Mouse (Mus musculus) urinary bladder, adult 18-20 months (tissue): Measurements from ENCODE around the gene Rtbdn.
"Not testable (repeated sequence)": the region's sequence is repeated elsewhere in the genome, so short reads cannot be mapped to it uniquely, and the experiment has no call there.

Source experiments
- DNase-seq, 2 experiments: peaks; one replicate each; pipeline ENCODE4 v3.0.0; 2022; ENCODE audit warnings: low spot score in 2 of 2, mixed read lengths in 2 of 2

Rtbdn gene

DNA sequence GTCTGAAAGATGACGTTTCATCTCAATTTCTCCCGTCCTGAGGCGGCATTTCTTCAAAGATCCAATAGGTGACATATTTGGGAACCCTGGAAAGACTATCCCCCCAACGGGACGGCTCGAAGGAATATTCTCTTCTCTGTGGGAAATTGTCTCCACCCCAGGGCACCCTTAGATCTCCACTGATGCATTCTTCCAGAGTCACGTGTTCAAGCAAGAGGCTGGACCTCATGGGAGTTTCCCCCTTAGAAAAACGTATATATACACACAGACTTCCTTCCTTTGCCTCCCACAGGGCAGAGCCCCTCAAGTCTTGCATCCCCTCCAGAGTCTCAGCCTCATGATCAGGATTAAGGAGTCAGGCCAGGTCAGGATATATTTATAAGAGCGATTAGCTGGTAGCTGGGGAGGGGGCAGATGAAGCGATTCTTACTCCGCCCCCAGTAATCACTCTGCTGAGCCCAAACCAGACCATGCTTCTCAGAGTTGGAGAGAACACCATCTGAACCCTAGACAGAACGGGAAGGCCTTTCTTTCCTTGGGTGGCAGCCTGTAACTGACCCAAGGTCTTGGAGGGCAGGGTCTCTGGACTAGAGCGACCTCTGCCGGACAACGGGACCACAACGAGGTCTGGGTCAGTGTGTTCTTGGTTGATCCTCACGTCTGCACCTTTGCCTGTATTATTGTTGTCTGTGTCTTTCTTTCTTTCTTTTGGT lies at the start of gene Rtbdn:
Rtbdn (plus strand) TSS at position 464 of the 713 bp plus-strand sequence.
- DNase-seq, result no peak

DNA sequence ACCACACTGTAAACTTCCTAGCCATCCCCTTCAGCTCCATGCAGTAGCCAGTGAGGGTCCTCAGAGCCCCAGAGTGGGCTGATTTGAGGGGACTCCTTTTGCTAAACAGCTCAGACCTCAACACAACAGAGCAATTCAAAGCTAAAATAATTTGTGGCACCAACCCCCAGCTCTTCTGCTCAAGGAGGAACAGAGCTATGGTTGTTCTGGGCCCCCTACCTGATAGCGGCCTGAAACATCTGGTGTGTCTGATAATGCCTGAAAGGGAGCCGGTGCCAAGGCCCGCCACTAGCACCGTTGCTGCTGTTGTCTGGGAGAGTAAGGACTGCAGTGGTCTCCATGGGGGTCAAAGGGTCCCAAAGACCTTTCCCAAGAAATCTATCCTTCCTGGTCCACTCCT lies 45.7 kb upstream of the Rtbdn start:
- no peak for DNase-seq

DNA sequence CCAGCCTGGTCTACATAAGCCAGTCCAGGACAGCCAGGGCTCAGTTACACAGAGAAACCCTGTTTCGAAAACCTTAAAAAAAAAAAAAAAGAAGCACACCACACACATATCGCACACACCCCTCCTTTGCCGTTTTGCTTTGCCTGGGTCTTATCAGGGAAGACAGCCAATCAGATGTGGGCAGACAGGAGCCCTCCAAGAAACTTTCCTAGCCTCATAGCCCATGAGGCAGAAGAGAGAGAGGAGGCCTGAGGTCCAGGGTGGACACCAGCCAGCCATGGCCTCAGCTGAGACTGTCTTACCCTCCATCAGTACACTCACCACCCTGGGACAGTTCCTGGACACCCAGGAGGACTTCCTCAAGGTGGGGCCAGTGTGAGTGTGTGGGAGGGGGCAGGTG lies 45.0 kb upstream of the Rtbdn start, which contains the start of gene Klf1:
Klf1 (plus strand) TSS at position 177 of the 400 bp plus-strand sequence.
- DNase-seq, result no peak

DNA sequence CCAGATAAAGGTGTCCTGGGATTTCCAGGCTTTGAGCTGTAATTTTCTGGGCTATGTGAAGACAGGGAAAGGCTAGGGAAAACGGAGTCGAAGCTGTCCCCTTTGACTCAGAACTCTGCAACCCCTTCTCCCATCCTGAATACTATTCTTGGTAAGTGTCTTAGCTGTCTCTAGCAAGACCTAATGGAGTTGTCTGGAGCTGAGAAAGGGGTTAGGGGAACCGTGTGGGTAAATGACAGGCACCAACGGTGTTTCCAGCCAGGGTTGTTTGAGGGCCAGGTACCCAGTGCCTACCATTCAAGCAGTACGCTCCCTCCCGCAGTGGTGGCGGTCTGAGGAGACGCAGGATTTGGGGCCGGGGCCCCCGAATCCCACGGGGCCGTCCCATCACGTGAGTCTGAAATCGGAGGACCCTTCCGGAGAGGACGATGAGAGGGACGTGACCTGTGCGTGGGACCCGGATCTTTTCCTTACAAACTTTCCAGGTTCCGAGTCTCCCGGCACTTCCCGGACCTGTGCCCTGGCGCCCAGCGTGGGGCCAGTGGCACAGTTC lies 44.3 kb upstream of the Rtbdn start:
- DNase-seq, result no peak

DNA sequence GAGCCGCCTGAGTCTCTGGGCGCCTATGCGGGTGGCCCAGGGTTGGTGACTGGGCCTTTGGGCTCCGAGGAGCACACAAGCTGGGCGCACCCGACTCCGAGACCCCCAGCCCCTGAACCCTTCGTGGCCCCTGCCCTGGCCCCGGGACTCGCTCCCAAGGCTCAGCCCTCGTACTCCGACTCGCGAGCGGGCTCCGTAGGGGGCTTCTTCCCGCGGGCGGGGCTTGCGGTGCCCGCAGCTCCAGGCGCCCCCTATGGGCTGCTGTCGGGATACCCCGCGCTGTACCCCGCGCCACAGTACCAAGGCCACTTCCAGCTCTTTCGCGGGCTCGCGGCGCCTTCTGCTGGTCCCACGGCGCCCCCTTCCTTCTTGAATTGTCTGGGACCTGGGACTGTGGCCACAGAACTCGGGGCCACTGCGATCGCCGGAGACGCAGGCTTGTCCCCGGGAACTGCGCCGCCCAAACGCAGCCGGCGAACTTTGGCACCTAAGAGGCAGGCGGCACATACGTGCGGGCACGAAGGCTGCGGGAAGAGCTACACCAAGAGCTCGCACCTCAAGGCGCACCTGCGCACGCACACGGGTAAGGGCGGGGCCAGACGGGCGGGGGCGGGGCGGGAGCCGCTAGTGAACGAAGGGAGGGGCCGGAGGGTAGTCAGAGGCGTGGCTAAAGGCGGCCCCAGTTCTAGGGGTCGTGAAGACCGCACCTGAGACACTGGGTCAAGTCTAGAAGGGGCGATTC lies 43.7 kb upstream of the Rtbdn start:
- DNase-seq, result peak; percentile 82 to 88

DNA sequence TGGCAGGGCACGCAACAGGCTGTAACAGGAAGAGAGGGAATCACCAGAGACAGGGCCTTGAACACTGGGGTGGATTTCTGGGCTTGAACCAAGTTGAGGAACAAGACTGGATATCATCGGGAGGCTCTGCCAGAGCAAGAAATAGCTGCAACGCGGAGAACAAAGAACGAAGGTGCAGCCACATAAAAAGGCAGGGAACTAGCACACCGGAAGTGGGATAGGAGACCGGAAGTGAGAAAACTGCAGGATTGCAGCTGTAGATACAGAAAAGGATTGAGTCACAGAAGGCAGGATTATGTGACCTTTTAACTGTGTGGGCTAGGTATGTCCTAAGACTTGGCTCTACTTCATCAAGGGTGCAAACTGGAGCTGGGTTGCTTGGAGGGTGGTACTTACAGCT lies 42.4 kb upstream of the Rtbdn start:
- DNase-seq, result no peak

DNA sequence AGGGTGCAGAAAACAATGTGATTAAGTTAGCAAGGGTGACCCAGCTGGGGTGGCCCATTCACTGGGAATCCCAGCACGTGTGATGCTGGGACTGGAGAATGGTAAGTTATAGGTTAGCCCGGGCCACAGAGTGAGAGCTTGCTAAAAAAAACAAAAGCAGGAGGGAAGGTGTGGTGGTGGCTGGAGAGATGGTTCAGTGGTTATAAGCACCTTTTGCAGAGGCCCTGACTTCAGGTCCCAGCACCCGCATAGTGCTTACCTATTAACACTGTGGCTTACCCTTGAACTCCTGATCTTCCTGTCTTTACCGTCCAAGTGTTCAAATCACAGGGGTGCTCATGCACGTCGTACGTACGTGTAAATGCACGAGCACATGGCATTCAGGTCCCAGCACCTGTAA lies 39.8 kb upstream of the Rtbdn start:
- DNase-seq, result no peak

DNA sequence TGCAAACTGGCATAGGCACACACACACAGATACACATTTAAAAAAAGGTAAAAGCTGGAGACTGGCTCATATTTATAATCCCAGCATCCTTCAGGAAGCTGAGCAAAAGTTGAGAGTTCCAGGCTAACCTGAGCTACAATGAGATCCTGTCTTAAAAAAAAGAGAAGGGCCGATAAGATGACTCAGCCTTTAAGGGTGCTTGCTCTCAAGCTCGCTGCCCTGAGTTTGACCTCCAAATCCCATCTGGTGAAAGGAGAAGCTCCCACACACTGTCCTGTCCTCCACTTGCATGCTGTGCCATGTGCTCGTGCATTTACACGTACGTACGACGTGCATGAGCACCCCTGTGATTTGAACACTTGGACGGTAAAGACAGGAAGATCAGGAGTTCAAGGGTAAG lies 39.3 kb upstream of the Rtbdn start:
- no peak for DNase-seq

DNA sequence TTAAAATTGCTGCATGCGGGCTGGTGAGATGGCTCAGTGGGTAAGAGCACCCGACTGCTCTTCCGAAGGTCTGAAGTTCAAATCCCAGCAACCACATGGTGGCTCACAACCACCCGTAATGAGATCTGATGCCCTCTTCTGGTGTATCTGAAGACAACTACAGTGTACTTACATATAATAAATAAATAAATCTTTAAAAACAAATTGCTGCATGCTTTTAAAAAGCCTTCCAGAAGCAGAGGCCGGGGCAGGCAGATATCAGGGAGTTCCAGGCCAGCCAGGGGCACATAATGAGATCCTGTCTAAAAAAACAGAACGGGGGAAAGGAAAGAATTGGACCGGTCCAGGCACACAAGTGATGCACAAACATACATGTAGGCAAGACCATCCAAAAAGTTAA lies 38.8 kb upstream of the Rtbdn start:
- not testable (repeated sequence) for DNase-seq

DNA sequence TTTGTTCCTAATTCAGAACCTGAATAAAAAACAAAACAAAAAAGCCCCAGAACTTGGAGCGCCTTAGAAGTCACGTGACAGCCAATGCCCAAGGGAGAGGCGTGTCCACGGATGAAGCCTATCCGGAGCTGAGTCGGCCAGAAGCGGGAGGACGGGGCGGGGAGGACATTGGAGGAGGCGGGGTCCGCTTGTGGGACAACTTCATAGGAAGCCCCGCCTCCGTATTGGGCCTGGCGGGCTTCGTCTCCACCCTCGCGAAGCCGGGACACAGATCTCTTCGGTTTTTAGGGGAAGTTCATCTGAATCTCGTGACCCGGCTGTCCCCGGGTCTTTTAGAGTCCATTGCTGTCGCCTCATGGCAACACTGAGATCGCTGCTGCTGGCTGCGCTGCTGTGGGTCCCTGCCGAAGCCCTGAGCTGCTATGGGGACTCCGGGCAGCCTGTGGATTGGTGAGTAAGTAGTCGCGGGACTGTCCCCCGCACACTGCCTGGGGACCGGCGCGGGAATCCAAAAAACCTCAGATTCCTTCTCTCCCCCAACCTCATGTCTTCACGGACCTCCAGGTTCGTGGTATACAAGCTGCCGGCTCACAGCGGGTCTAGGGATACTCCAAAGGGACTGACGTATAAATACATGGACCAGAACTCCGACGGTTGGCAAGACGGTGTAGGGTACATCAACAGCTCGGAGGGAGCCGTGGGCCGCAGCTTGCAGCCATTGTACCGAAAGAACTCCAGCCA lies 38.2 kb upstream of the Rtbdn start, which contains the start of gene Dnase2a:
Dnase2a (plus strand) TSS at position 140 of the 741 bp plus-strand sequence.
- DNase-seq, result peak; percentile 92 to 95

DNA sequence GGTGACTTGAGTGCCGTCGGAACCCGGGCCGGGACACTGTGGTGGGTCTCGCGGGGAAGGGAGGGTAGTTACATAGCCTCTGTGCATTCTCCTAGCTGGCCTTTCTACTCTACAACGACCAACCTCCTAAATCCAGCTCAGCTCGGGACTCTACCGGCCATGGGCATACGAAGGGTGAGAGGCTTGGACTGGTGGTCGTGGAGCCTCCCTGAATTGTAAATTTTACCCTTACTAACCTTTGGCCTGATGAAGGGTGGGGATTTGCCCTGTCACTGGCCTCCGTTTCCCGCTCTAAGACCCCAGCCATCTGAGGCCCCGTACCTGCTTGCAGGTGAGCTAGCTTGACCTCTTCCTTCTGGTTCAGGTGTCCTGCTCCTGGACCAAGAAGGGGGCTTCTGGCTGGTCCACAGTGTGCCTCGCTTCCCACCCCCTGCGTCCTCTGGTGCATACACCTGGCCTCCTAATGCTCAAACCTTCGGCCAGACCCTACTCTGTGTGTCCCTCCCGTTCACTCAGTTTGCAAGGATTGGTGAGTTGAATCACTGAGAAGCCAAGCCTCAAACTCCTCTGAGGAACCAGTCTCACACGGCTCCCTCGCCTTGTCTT lies 37.5 kb upstream of the Rtbdn start:
- no peak for DNase-seq

DNA sequence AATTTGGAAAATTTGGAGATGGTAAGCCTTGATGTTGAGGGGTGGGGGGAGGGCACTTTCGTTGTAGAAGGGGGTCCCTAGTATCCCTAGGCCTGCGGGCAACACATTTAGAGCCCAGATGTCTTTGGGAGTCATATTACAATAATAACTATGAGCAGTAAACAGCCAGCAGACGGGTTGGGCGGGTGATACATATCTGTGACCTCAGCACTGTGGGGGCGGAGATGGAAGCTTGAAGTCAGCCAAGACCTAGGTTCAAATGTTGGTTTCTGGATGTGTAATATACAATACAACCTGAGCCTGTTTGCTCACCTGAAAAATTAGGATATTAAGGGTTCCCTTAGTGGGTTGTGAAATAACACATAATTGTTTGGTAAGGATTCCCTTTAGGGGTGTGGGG lies 36.8 kb upstream of the Rtbdn start:
- no peak for DNase-seq

DNA sequence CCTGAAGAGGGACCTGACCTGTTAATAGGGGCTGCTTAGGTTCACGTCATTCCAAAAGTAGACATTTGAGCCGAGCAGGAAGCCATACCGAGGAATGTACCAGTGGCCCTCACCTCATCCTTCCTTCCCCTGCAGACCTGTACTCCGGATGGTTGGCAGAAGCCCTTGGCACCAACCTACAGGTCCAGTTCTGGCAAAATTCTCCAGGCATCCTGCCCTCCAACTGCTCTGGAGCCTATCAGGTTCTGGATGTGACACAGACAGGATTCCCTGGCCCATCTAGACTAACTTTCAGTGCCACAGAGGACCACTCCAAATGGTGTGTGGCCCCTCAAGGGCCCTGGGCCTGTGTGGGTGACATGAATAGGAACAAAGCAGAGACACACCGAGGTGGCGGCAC lies 36.2 kb upstream of the Rtbdn start:
- DNase-seq, result no peak

DNA sequence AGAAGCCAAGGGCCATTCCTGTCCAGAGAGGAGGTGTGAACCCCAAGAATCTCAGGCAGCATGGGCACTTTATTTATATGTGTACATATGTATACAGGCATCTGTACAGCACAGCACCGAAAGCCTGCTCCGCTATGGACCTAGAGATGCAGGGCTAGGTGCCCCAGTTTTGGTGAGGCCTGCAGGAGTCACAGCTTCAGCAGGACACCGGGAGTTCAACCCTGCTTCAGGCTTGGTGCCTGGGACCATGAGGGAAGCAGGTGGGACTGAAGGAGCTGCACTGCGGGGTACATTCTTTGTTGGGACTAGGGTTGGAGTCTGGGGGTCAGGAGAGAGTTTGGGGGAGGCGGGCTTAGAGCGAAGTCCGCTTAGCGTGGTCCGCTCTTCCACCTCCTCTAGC lies 34.9 kb upstream of the Rtbdn start:
- no peak for DNase-seq

DNA sequence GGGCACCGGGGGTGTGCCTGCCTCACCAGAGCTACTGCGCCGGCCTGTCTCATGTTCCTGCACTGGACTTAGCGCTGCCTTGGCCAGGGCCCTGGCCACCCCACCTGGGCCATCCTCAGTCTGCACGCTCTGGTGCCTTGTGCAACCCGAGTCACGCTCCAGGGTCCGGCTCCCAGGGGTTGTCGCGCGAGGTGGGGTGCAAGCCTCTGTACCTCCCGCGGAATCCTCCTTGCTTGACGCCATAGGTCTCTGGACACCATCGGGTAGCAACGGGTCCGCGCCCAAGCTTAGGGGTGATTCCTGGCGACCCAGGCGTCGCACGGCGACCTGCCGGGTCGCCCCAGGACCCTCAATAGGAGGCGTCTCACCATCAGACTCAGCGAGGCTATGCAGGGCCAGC lies 34.4 kb upstream of the Rtbdn start:
- no peak for DNase-seq

DNA sequence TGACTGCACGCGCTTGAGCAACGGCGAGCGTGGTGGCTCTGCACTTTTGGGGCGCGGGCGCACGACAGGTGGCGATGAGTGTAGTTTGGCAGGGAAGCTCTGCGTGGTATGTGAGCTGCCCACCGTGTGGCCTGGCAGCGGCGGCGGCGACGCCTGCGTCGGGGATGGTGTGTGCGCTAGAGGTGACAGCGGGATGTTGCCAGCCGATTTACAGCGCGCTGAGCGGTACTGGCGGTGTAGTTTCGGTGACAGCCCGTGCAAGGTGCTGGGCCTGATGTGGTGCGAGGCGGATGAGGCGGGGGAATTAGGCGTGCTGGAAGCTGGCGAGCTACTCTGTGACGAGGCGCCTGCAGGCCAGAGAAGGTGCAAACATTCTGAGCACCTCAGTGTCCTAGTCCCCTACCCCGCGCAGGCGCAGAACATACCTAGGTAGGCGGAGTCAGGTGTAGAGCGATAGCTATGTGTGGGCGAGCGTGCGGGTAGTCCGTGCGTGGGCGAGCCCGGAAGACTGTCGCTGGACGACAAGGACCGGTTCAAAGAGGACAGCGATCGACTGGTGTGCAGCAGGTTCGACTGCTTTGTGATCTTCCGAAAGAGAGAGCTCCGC lies 33.8 kb upstream of the Rtbdn start:
- DNase-seq, result peak; percentile 66 to 70

DNA sequence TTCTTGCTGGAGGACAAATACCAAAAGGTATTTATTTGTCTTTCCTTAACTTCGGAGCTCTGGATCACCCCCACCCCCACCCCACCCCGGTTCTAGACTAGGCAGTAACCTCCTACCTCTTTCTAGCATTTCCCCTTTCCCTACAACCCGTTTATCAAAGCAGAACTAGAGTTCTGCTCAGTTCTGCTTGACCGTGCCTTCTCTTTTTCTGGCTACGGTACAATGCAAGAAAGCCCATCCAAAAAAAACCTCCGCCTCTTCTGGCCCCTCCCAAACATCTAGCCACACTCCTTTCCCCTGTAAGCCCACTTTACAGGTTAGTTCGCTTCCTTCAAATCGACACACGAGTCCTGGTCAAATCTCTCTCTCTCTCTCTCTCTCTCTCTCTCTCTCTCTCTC lies 33.3 kb upstream of the Rtbdn start:
- no peak for DNase-seq

DNA sequence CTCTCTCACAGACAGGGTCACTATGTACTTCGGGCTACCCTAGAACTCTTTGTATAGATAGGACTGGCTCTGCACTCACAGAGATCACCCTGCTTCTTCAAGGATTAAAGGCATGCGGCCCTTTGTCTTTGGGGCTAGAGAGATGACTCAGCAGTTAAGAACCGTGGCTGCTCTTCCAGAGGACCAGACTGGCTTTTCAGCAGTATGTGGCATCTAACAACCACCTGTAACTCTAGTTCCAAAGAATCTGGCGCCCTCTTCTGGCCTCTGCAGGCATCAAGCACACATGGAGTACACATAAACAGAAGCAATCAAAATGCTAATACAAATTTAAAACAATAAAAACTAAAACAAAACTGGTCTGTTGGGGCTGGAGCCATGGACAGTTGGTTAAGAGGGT lies 32.8 kb upstream of the Rtbdn start:
- no peak for DNase-seq

DNA sequence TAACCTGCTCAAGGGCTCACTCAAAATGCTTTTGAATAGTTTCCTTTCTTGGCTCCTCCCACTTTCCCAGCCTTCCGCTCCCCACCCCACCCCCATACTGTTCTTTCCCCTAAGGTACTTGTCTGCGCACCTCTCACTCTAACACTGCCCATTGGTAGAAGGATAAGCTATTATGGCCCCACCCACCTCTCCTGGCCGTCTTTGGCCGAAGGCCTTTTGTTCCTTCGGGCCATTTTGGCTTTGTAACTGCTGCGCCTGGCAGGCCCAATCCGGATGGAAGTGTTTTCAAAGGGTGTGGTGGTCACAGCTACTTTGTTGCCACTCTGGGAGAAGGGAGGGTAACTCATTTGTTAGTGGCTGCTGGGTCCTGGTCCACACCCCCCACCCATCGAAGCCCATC lies 31.5 kb upstream of the Rtbdn start:
- no peak for DNase-seq

DNA sequence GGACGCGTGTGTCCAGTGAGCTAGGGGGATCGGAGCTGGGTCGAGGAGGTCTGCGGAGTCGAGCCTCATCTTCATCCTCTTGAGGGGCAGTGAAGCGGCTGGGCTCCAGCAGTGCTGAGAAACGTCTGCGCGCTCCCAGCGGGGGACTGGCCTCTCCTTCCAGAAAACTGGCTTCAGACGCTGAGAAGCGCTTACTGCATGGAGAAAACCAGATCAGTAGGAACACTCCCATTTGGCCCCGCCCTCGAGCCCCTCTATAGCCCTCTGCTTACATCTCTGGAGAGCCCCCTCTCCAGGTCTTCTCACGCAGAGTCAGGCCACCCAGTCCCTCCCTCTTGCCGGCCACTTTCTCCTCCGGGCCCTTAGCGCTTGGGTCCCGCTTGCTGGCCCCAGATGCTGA lies 29.0 kb upstream of the Rtbdn start:
- DNase-seq, result no peak

DNA sequence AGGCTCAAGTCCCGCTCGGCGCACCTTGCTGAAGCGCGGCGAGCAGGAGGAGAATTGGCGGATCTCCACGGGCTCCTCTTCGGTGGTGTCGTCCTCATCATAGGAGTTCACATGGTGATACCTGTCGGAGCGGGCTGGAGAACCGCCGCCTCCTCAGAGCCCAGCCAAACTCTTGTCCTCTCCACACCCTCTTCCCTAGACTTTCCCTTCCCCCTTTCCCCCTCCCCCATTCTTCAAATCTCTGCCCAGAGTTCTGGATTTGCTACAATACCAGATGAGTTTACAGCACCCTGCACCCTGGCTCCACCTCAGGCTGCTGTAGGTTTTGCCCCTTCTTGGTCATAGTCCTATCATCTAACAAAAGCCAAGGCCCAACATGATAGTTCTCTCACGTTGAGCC lies 28.1 kb upstream of the Rtbdn start:
- no peak for DNase-seq
